Mouse (Mus musculus) heart, embryonic 10.5 days (tissue): ENCODE data around the gene Ripor1. TPM values are rescaled to one million over a fixed set of nuclear protein-coding genes. Genes with fewer than 3 reads are reported as not detected.
A peak's percentile ranks its signal among the peaks of the same experiment; 100 is the strongest.

Experiments
- DNase-seq: peaks from one replicate; pipeline ENCODE4 v3.0.0-alpha.2; 2017; ENCODE audit warnings: low spot score
- H3K27ac ChIP-seq: fragments of 300-500 bp; sonication (generic); 2 replicates; pipeline ENCODE4 v1.5.1; 2016; ENCODE audit warnings: mild to moderate bottlenecking
- H3K27me3 ChIP-seq: fragments of 300-500 bp; sonication (generic); 2 replicates; pipeline ENCODE4 v1.6.1; 2016; ENCODE audit warnings: mild to moderate bottlenecking; ENCODE audit not compliant: poor library complexity, insufficient read depth, severe bottlenecking
- H3K36me3 ChIP-seq: fragments of 300-500 bp; sonication (generic); 2 replicates; pipeline ENCODE4 v1.6.1; 2016; ENCODE audit warnings: mild to moderate bottlenecking, moderate library complexity
- H3K4me1 ChIP-seq: fragments of 300-500 bp; sonication (generic); 2 replicates; pipeline ENCODE4 v1.6.1; 2016; ENCODE audit warnings: mild to moderate bottlenecking
- H3K4me3 ChIP-seq: fragments of 300-500 bp; sonication (generic); 2 replicates; pipeline ENCODE4 v1.5.1; 2016; ENCODE audit warnings: mild to moderate bottlenecking, moderate library complexity
- H3K9me3 ChIP-seq: fragments of 300-500 bp; sonication (generic); 2 replicates; pipeline ENCODE4 v1.6.1; 2016; ENCODE audit warnings: mild to moderate bottlenecking, moderate library complexity
- WGBS: fragments of 180-500 bp; shearing (Covaris S2); methylation state at CpG from one replicate; pipeline ENCODE4 v1.1.7; 2016; 5-methylcytosine and 5-hydroxymethylcytosine counted together
- polyA plus RNA-seq: library from polyadenylated mRNA; unstranded; fragments of >200 nt; fragmentation: Nextera tagmentation; extraction: Ambion mirVana; gene quantifications from 2 replicates; pipeline ENCODE4 v1.2.1, GENCODE M21; 2016

Gene Ripor1
- polyA plus RNA-seq, 1 experiment from 2014 or later, result 34.8 TPM

DNA sequence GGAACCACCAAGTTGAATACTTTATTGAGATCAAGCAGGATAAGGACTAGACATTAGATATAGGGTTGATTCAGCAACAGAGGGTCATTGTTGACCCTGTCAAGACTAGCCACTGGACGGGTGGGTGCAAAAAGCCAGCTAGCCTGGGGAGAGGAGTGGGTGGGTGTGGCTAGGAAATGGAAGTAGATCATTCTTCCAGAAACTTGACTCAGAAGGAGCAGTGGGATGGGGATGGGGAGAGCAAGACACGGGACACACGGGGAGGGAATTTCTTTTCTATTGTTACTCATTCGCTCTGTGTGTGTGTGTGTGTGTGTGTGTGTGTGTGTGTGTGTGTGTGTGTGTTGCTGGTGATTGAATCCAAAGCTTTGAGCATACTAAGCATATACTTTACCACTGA lies 4.7 kb downstream of the Ripor1 start:
- H3K36me3 ChIP-seq, result peaks cover 3% of the 10 kb centered on the region; the same call in 1 of the 2 replicates
- no peak overlapping the region for H3K27ac ChIP-seq
- peaks cover 60% of the 10 kb centered on the region for H3K4me1 ChIP-seq
- peaks cover 14% of the 10 kb centered on the region for H3K27me3 ChIP-seq
- no peak for DNase-seq
- 63% methylated on average over 4 of the region's 4 CpGs for WGBS
- H3K4me3 ChIP-seq, result no peak overlapping the region
- no peaks in the 10 kb centered on the region for H3K9me3 ChIP-seq

DNA sequence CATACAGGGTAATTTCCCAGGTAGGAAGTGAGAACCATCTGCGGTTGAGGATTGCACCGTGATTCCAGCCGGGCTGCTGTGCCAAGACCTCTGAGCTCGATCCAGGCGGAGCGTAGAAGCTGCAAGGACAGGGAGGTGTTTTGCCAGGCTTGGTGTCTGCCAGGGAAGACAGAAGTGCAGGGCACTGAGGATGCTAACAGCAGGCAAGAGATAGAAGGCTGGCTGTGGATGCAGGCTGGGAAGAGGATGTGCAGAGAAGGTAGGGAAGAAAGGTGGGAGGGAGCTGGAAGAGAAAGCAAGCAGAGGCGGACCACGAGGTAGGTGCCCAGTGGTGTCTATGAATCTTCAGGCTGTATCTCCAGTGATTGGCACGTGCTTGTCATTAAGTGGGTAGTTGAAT lies 6.8 kb downstream of the Ripor1 start:
- 86% methylated on average over 9 of the region's 9 CpGs for WGBS
- Histone ChIP-seq H3K27ac (no peak overlapping the region), H3K4me1 (peaks cover 46% of the 10 kb centered on the region), H3K9me3 (no peaks in the 10 kb centered on the region), H3K36me3 (peaks cover 23% of the 10 kb centered on the region), H3K4me3 (no peak overlapping the region), H3K27me3 (peaks cover 14% of the 10 kb centered on the region)
- no peak for DNase-seq

DNA sequence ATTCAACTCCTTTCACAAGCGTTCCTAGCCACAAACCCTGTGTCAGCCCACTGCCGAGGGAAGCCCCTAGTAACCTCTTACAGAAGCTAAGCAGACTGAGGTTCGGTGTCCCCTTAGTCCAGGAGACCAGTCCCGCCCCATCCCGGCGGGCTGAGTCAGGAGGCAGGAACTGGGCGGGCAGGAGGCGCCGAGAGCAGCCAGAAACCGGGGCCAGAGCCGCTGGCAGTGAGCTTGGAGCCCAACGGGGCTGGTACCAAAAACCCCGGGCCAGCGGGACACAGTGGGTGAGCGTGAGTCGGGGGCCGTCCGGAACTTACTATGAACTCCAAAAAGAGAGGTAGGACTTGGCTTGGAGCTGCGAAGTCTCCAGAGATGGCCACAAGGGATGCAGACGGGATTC lies 8.0 kb downstream of the Ripor1 start:
- Histone ChIP-seq H3K4me1 (peaks cover 34% of the 10 kb centered on the region), H3K27ac (peak overlapping the region; percentile 64; the same call in 1 of the 2 replicates), H3K36me3 (peaks cover 35% of the 10 kb centered on the region), H3K4me3 (peak overlapping the region; percentile 70), H3K27me3 (peaks cover 14% of the 10 kb centered on the region), H3K9me3 (no peaks in the 10 kb centered on the region)
- no peak for DNase-seq
- 2% methylated on average over 20 of the region's 20 CpGs for WGBS

DNA sequence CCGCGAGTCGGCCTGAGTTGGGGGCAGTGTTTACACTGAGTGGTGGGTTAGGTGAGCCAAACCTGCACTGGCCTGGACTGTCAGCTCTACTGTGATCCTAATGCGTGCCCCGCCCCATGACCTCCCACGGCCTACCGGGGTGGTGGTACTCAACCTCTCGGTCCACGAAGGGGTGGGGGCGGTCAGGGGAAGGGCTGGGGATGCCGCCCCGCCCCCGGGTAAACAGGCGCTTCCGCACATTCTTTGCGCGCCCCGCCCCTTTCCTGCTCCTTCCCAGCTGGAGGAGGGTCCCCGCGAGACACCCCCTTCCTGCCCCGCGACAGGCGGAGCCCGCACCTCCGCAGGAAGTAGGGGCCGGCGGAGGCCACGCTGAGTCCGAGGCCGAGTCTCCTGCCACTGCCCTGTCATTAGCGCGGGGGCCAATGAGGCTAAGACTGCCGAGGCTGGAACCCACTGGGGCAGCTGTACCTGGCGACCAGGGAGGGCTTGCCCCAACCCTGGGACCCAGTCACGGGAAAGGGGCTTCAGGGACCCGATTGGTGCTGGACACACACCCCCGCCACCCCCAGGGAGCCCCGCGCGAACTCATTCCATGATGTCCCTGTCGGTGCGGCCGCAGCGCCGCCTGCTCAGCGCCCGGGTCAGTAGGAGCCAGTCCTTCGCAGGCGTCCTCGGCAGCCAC lies 8.9 kb downstream of the Ripor1 start:
- H3K27ac ChIP-seq, result peak overlapping the region; percentile 77
- peak overlapping the region; percentile 70 for H3K4me3 ChIP-seq
- no peak for DNase-seq
- H3K36me3 ChIP-seq, result peaks cover 45% of the 10 kb centered on the region
- peaks cover 28% of the 10 kb centered on the region for H3K4me1 ChIP-seq
- WGBS, result under 1% methylated on average over 50 of the region's 50 CpGs
- no peaks in the 10 kb centered on the region for H3K9me3 ChIP-seq
- H3K27me3 ChIP-seq, result peaks cover 14% of the 10 kb centered on the region

DNA sequence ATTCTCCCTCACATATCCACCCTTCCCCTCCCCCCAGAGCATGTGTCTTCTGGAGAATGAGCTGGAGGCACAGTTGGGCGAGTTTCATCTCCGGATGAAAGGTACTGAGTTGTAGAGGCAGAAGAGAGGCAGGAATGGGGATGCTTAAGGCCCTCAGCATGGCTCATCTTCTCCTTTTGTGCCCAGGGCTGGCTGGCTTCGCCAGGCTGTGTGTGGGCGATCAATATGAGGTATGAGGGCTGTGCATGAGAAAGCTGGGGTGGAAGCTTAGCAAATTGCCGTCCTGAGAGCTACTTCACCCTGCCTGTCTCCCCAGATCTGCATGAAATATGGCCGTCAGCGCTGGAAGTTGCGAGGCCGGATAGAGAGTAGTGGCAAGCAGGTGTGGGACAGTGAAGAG lies 10.9 kb downstream of the Ripor1 start:
- WGBS, result 88% methylated on average over 9 of the region's 9 CpGs
- no peak for DNase-seq
- Histone ChIP-seq H3K27ac (no peak overlapping the region), H3K9me3 (no peaks in the 10 kb centered on the region), H3K4me1 (peaks cover 21% of the 10 kb centered on the region), H3K27me3 (peaks cover 14% of the 10 kb centered on the region), H3K36me3 (peaks cover 64% of the 10 kb centered on the region), H3K4me3 (no peak overlapping the region)

DNA sequence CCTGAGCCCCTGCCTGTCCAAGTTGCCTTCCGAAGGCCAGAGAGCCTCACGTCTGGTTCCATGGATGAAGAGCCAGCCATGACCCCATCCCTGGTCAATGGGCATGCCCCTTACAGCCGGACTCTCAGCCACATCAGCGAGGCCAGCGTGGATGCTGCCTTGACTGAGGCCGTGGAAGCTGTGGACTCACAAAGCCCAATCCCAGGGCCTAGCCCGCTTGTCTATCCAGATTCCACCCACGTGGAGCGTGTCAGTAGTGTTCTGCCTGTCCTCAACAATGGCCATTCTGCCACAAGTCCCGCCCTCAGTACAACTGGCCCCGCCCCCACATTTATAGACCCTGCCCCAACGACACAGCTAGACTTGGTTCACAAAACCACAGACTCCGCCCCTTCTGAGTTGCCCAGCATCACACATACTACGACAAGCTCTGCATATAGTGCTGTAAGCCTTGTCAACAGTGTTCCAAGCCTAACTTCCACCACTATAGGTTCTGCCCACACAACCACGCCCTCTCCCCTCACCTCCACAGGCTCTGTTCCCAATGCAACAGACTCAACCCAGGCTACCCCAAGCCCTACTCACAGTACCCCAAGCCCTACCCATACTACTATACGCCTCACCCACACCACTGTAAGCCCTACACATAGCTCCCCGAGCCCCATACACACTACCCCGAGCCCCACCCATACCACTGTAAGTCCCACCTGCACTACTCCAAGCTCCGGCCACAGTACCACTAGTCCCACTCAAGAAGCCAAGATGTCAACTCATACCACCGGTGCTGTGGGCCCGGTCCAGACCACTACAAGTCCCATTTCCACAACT lies 12.6 kb downstream of the Ripor1 start:
- DNase-seq, result no peak
- Histone ChIP-seq H3K4me3 (no peak overlapping the region), H3K9me3 (no peaks in the 10 kb centered on the region), H3K36me3 (peaks cover 77% of the 10 kb centered on the region), H3K27ac (no peak overlapping the region), H3K27me3 (peaks cover 3% of the 10 kb centered on the region), H3K4me1 (peaks cover 28% of the 10 kb centered on the region)
- WGBS, result 88% methylated on average over 21 of the region's 21 CpGs

DNA sequence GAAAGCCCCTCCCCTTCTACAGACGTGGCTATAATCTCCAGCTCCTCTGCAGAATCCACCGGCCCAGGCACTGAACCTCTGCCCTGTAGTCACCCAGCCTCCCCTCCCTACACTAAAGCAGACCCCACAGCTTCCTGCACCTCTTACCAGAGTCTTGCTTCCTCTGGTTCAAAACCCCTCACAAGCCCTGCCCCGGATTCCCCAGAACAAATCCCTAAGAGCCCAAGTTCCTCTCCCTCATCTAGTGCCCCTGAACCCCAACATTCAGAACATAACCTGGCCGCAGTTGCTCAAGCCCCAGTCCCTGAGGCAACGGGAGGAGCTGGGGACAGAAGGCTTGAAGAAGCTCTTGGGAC lies 13.2 kb downstream of the Ripor1 start:
- H3K36me3 ChIP-seq, result peaks cover 81% of the 10 kb centered on the region
- 86% methylated on average over 5 of the region's 5 CpGs for WGBS
- DNase-seq, result no peak
- H3K4me3 ChIP-seq, result no peak overlapping the region
- H3K27ac ChIP-seq, result no peak overlapping the region
- no peaks in the 10 kb centered on the region; the same call in 1 of the 2 replicates for H3K27me3 ChIP-seq
- peaks cover 28% of the 10 kb centered on the region for H3K4me1 ChIP-seq
- no peaks in the 10 kb centered on the region for H3K9me3 ChIP-seq

DNA sequence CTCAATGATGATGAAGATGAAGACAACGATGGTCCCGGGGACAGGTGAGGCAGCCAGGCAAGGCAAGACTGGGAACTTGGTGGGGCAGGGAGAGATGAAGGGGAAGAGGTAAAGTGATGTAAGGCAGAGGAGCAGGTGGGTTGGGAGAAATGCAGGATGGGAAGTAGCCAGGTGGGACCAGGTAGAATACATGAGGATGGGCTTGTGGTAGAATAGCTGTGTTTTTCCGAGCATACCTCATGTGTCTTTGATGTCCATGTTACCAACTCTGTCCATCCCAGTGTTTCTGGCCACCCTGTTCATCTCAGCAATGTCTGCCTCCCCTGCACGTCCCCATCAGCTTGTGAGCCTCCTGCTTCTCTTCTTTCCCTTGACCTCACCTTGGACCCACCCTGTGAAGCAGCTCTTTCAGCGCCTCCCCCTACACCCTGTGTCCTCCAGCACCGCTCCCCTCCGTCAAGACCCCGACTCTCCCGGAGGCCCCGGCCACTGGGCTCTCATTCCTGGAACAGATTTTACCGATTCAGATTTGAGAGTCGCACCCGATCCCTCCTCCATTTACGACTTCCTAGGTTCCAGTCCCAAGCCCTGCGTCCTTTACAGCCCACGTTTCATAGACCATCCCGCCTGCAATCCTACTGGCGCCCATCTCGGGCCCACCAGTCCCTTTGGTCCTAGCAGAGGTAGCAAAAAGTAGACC lies 14.0 kb downstream of the Ripor1 start:
- H3K27me3 ChIP-seq, result no peaks in the 10 kb centered on the region; the same call in 1 of the 2 replicates
- no peaks in the 10 kb centered on the region for H3K9me3 ChIP-seq
- DNase-seq, result peak; percentile 69
- peaks cover 86% of the 10 kb centered on the region for H3K36me3 ChIP-seq
- H3K4me3 ChIP-seq, result no peak overlapping the region
- 91% methylated on average over 19 of the region's 19 CpGs for WGBS
- peaks cover 30% of the 10 kb centered on the region for H3K4me1 ChIP-seq
- no peak overlapping the region for H3K27ac ChIP-seq

DNA sequence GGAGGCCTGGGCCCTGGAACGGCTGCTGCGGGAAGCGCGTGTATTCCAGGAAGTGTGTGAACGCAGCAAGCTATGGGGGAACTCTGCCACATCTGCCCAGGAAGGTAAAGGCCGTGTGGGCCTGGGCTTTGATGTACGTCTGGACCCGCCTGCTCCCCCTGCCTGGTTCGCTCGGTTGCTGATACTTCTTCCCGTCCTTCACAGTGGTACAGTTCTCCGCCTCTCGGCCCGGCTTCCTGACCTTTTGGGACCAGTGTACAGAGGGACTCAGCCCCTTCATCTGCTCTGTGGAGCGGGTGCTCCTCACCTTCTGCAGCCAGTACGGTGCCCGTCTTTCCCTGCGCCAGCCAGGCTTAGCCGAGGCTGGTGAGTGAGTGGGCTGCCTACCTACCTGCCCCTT lies 15.2 kb downstream of the Ripor1 start:
- H3K36me3 ChIP-seq, result peaks cover 84% of the 10 kb centered on the region
- no peak overlapping the region for H3K27ac ChIP-seq
- 88% methylated on average over 19 of the region's 19 CpGs for WGBS
- H3K4me3 ChIP-seq, result no peak overlapping the region
- no peaks in the 10 kb centered on the region for H3K9me3 ChIP-seq
- no peaks in the 10 kb centered on the region; the same call in 1 of the 2 replicates for H3K27me3 ChIP-seq
- peak; percentile 73 for DNase-seq
- peaks cover 33% of the 10 kb centered on the region for H3K4me1 ChIP-seq

DNA sequence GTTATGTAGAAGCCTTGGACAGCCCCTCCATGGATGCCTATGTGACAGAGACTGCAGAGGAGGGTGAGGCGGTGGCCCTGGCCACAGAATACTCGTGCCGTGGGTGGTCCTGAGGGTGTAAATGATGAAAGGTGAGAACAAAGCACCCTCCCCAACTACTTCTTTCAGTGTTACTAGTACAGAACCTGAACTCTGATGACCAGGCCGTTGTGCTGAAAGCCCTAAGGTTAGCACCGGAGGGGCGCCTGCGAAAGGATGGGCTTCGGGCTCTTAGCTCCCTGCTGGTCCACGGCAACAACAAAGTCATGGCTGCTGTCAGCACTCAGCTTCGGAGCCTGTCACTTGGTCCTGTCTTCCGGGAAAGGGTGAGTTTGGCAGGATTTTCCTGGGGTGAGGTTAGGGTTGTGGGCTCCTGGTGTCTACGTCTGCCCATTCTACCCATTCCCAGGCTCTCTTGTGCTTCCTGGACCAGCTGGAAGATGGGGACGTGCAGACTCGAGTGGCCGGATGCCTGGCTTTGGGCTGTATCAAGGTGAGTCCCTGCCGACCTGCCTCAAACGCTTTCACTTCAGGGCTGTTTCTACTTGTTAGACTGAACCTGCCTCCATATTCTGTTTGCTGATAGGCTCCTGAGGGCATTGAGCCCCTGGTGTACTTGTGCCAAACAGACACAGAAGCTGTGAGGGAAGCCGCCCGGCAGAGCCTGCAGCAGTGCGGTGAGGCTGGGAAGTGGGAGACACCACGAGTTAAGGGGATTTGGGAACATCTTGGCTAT lies 16.1 kb downstream of the Ripor1 start:
- H3K4me3 ChIP-seq, result no peak overlapping the region
- DNase-seq, result peak; percentile 76
- 86% methylated on average over 21 of the region's 21 CpGs for whole genome bisulfite sequencing
- no peaks in the 10 kb centered on the region for H3K9me3 ChIP-seq
- no peaks in the 10 kb centered on the region for H3K27me3 ChIP-seq
- no peak overlapping the region for H3K27ac ChIP-seq
- H3K4me1 ChIP-seq, result peaks cover 35% of the 10 kb centered on the region
- H3K36me3 ChIP-seq, result peaks cover 74% of the 10 kb centered on the region

DNA sequence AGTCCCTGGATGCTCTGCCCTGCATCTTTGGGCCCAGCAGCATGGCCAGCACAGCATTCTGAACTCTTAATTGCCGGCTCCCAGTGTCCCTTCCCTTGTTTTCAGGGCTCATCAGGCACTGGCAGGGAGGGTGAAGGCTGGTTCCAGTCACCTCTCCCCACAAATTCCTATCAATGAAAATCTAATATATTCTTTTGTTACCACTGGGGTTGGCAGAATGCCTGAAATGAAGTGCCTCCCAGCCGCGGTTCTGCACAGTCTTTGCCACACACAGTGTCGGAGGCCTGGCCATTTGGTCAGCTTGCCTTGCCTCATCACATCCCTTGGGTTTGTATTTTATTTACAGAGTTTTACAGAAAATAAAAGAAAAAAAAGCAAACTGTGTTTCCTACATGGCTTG lies 16.8 kb downstream of the Ripor1 start:
- H3K4me3 ChIP-seq, result no peak overlapping the region
- 83% methylated on average over 4 of the region's 4 CpGs for WGBS
- peaks cover 35% of the 10 kb centered on the region for H3K4me1 ChIP-seq
- H3K27me3 ChIP-seq, result no peaks in the 10 kb centered on the region
- H3K36me3 ChIP-seq, result peaks cover 67% of the 10 kb centered on the region
- no peaks in the 10 kb centered on the region for H3K9me3 ChIP-seq
- DNase-seq, result peak; percentile 64
- H3K27ac ChIP-seq, result no peak overlapping the region

DNA sequence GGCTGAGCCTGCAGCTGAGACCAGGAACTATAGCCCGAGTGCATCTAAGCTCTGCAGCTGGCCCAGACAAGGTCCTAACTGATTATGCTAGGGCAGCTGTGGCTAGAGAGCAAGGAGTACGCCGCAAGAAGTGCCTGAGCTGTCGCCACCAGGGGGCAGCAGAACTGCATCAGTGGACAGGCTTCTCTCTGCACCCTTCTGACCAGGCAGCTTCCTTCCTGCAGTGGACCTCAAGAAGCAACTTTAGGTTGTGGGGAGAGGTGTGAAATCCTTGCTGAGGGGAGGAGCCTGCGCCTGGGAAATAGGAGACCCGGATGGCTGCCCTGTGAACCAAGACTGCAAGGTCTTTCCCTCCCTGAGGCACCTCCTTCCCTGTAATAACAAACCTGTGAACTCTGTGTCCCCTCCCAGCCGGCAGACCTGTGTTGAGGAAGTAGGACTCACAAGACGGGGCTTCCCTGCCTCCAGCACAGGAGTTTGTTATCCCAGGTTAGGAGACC lies 17.4 kb downstream of the Ripor1 start:
- Histone ChIP-seq H3K4me3 (peak overlapping the region; percentile 16; the same call in 1 of the 2 replicates), H3K4me1 (peaks cover 35% of the 10 kb centered on the region), H3K27me3 (no peaks in the 10 kb centered on the region), H3K9me3 (no peaks in the 10 kb centered on the region), H3K27ac (peak overlapping the region; percentile 48; the same call in 1 of the 2 replicates), H3K36me3 (peaks cover 61% of the 10 kb centered on the region)
- DNase-seq, result peak; percentile 96
- WGBS, result 5% methylated on average over 8 of the region's 8 CpGs
